23 mouse cellular contexts compared by ENCODE assay signal in the genomic region with DNA sequence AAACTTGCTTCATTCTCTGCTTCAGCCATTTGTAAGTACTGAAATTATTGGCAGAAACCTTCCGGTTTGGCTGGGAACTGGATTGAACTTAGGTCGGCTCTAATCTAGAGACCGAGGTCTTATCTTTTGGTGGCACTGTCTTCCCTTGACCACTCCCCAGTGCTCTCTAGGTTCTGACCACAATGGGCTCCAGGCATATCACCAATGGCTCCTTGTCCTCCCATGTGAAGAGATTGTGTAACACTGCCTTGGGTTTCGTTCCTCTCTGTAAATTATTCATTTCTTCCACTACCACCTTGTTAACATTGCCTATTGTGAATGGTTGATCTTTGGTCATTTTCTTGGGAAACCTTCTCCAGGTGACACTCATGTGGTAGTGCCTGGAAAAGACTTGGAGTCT. TPM values are rescaled to one million over a fixed set of nuclear protein-coding genes. Genes with fewer than 3 reads are reported as not detected.
DNase-seq lines count a peak whose midpoint lies in the region; ATAC-seq and TF ChIP-seq lines count a peak whose summit lies in the region.
"Had no signal": no experiment of that assay in that cellular context is flagged by ENCODE, and none has a peak within 500 bp of the region (broad histone marks: within the 10 kb centered on the region; RNA-seq: fewer than 3 reads in every experiment).

No protein-coding gene starts in this region.

- no peaks in the 10 kb centered on the region for H3K9me3 ChIP-seq in intestine, postnatal 0 days (ENCODE audit: control insufficient read depth)
- H3K9me3 ChIP-seq in liver, embryonic 14.5 days (ENCODE audit: control insufficient read depth, low read length) = no peaks in the 10 kb centered on the region
- H3K9me3 ChIP-seq: embryonic facial prominence, embryonic 12.5 days; forebrain, embryonic 13.5 days; hindbrain, embryonic 10.5 days; limb, embryonic 15.5 days; midbrain, embryonic 12.5 days; neural tube, embryonic 15.5 days had no signal

- H3K36me3 ChIP-seq in intestine, postnatal 0 days (ENCODE audit: control insufficient read depth, insufficient read depth) = no peaks in the 10 kb centered on the region
- no peaks in the 10 kb centered on the region for H3K36me3 ChIP-seq in liver, embryonic 14.5 days (replicated peaks; ENCODE audit: control insufficient read depth, insufficient read depth, low read depth)
- H3K36me3 ChIP-seq: embryonic facial prominence, embryonic 12.5 days; hindbrain, embryonic 10.5 days; limb, embryonic 15.5 days; midbrain, embryonic 12.5 days; neural tube, embryonic 15.5 days had no signal

- H3K4me3 ChIP-seq in intestine, postnatal 0 days (ENCODE audit: low read depth, low read length) = no peak overlapping the region
- no peak overlapping the region for H3K4me3 ChIP-seq in liver, embryonic 14.5 days (ENCODE audit: insufficient read depth in 1 of 2, low read depth in 2 of 2, low read length in 2 of 2)
- H3K4me3 ChIP-seq: embryonic facial prominence, embryonic 12.5 days; erythroblast, embryonic 14.5 days; forebrain, embryonic 13.5 days; hindbrain, embryonic 10.5 days; limb, embryonic 15.5 days; midbrain, embryonic 12.5 days; neural tube, embryonic 15.5 days had no signal

- TF ChIP-seq EP300 in liver, embryonic 14.5 days (IDR thresholded peaks at IDR 0.05; ENCODE audit: low read depth) = no peak

- peak overlapping the region; percentile 64 for H3K27ac ChIP-seq in intestine, postnatal 0 days (ENCODE audit: low read depth, low read length)
- no peak overlapping the region for H3K27ac ChIP-seq in liver, embryonic 14.5 days
- H3K27ac ChIP-seq: embryonic facial prominence, embryonic 12.5 days; forebrain, embryonic 13.5 days; hindbrain, embryonic 10.5 days; kidney, postnatal 0 days; limb, embryonic 15.5 days; midbrain, embryonic 12.5 days; neural tube, embryonic 15.5 days had no signal

- peak; percentile 0 for DNase-seq in thymus, postnatal 14 days
- DNase-seq in thymus, postnatal 10 days (ENCODE audit: low spot score in 2 of 2) = no peak
- DNase-seq in liver, embryonic 14.5 days (ENCODE audit: low read depth in 3 of 3, low spot score in 3 of 3) = no peak
- DNase-seq in adrenal gland, adult 18-20 months (ENCODE audit: low spot score in 2 of 2) = no peak
- no peak for DNase-seq in adrenal gland, postnatal 10 days
- DNase-seq in embryo, embryonic 9.5 days (ENCODE audit: extremely low spot score) = no peak
- DNase-seq: adrenal gland, postnatal 25 days; cerebellum, adult 9-10 months; kidney, adult 11 months; left cerebral cortex, postnatal 4 days; thymus, postnatal 36 days had no signal

- WGBS in intestine, postnatal 0 days = 38% methylated on average over 4 of the region's 4 CpGs
- WGBS in liver, embryonic 14.5 days (ENCODE audit: insufficient replicate concordance) = 8% methylated on average over 4 of the region's 4 CpGs

- no peaks in the 10 kb centered on the region for H3K27me3 ChIP-seq in intestine, postnatal 0 days (replicated peaks; ENCODE audit: control insufficient read depth, insufficient read depth, low read length)
- H3K27me3 ChIP-seq in liver, embryonic 14.5 days (ENCODE audit: control insufficient read depth, insufficient read depth, low read length) = no peaks in the 10 kb centered on the region
- H3K27me3 ChIP-seq: embryonic facial prominence, embryonic 12.5 days; forebrain, embryonic 13.5 days; limb, embryonic 15.5 days; midbrain, embryonic 12.5 days; neural tube, embryonic 15.5 days had no signal

- 0 out of 2 replicates have a peak, but pooled peaks cover 3% of the 10 kb centered on the region for H3K4me1 ChIP-seq in intestine, postnatal 0 days (replicated peaks; ENCODE audit: control insufficient read depth, insufficient read depth, low read length)
- H3K4me1 ChIP-seq in liver, embryonic 14.5 days (replicated peaks; ENCODE audit: control insufficient read depth in 2 of 2, insufficient read depth in 2 of 2, low read length in 1 of 2) = peaks cover 30 to 42% of the 10 kb centered on the region in 2 experiments
- H3K4me1 ChIP-seq: embryonic facial prominence, embryonic 12.5 days; forebrain, embryonic 13.5 days; neural tube, embryonic 15.5 days had no signal

- no peak for TF ChIP-seq CTCF in intestine, postnatal 0 days (IDR thresholded peaks at IDR 0.05; ENCODE audit: low read depth)
- no peak for TF ChIP-seq CTCF in liver, embryonic 14.5 days (IDR thresholded peaks at IDR 0.05; ENCODE audit: low read depth)

- no peak overlapping the region for H3K9ac ChIP-seq in intestine, postnatal 0 days (ENCODE audit: low read depth, low read length)
- H3K9ac ChIP-seq in liver, embryonic 14.5 days (replicated peaks) = no peak overlapping the region
- H3K9ac ChIP-seq: embryonic facial prominence, embryonic 12.5 days; forebrain, embryonic 13.5 days; limb, embryonic 15.5 days; midbrain, embryonic 12.5 days; neural tube, embryonic 15.5 days had no signal

- ATAC-seq in intestine, postnatal 0 days = peak; percentile 68
- ATAC-seq in liver, embryonic 14.5 days (ENCODE audit: insufficient read depth) = 0 out of 2 replicates have a peak, but pooled peaks have one; percentile 41
- ATAC-seq: activated CD4-positive, CD25-positive, alpha-beta regulatory T cell, adult 4 months; forebrain, embryonic 13.5 days; hindbrain, embryonic 16.5 days had no signal

- H3K4me2 ChIP-seq in intestine, postnatal 0 days (replicated peaks; ENCODE audit: low read depth) = no peak overlapping the region
- H3K4me2 ChIP-seq in liver, embryonic 14.5 days (ENCODE audit: low read depth) = no peak overlapping the region
- H3K4me2 ChIP-seq: embryonic facial prominence, embryonic 12.5 days; forebrain, embryonic 13.5 days; heart, embryonic 11.5 days; limb, embryonic 15.5 days; midbrain, embryonic 12.5 days; neural tube, embryonic 15.5 days had no signal

RNA-seq across cellular contexts. Expression of a gene that starts 56.7 kb away (rescaled TPM):
- 31.5 and 35.9 TPM in 2 replicates for polyA plus RNA-seq in intestine, postnatal 0 days (2015; fragmentation: Nextera tagmentation; extraction: Ambion mirVana)
- 6.1 and 10.8 TPM in 2 replicates for polyA plus RNA-seq in liver, embryonic 14.5 days (2012; rRNA removed)
- polyA plus RNA-seq in liver, embryonic 14.5 days (2014; fragmentation: Nextera tagmentation; extraction: Ambion mirVana) = 11.8 TPM in 2 replicates
- 100 to 1,000 TPM; 123 to 137 TPM for total RNA-seq in adrenal gland, adult 18-20 months (2021)
- 10 to 100 TPM; 63.8 to 81.7 TPM for total RNA-seq in adrenal gland, postnatal 10 days (2021)
